Mouse (Mus musculus): Measurements from ENCODE around the gene Zg16. TPM values are rescaled to one million over a fixed set of nuclear protein-coding genes. Genes with fewer than 3 reads are reported as not detected.
"Not testable (repeated sequence)": the region's sequence is repeated elsewhere in the genome, so short reads cannot be mapped to it uniquely, and the experiment has no call there.

Zg16 gene
- polyA plus RNA-seq, 1 experiment from 2014 or later, result not detected

DNA sequence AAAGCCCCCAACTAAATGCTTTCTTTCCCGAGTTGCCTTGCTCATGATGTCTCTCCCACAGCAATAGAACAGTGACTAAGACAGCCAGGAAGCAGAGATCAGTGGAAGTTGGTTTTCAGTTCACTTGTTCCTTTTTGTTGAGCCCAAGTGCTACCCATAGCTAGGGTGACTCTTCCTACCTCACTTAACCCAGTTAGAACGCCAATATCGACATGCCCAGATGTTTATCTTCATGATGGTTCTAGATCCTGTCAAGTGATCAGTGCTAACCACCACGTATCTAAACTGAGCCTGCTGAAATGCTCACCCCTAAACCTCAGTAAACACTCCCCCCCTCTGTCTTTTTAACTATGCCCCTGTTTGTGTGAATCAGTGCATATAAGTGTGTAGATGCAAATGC lies 12.4 kb upstream of the Zg16 start:
- no peaks in the 10 kb centered on the region for H3K9me3 ChIP-seq
- H3K27ac ChIP-seq, result no peak overlapping the region
- no peak overlapping the region for H3K4me2 ChIP-seq (replicated peaks)
- H3K4me1 ChIP-seq, result no peaks in the 10 kb centered on the region
- no peak overlapping the region for H3K4me3 ChIP-seq
- no peaks in the 10 kb centered on the region for H3K27me3 ChIP-seq (replicated peaks)
- 92% methylated on average over 4 of the region's 4 CpGs for WGBS
- no peak for ATAC-seq (ENCODE audit: low FRiP score, low read depth)
- H3K36me3 ChIP-seq, result no peaks in the 10 kb centered on the region
- H3K9ac ChIP-seq, result no peak overlapping the region

DNA sequence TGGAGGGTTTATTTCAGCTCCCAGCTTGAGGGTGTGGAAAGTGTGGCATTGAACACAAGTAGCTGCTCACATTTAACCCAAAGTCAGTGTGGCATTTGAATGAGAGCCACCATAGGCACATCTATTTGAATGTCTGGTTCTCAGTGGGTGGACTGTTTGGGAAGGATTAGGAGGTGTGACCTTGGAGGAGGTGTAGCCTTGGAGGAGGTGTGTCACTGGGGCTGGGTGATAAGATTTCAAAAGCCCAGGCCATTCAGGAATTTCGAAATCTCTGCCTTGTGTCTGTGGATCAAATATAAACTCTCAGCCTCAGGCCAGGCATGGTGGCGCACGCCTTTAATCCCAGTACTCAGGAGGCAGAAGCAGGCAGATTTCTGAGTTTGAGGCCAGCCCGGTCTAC lies 11.8 kb upstream of the Zg16 start:
- Histone ChIP-seq H3K4me1 (no peaks in the 10 kb centered on the region), H3K9me3 (no peaks in the 10 kb centered on the region), H3K9ac (no peak overlapping the region), H3K36me3 (no peaks in the 10 kb centered on the region), H3K27ac (no peak overlapping the region), H3K4me3 (no peak overlapping the region), H3K4me2 (replicated peaks) (no peak overlapping the region), H3K27me3 (replicated peaks) (no peaks in the 10 kb centered on the region)
- 88% methylated on average over 4 of the region's 4 CpGs for WGBS
- ATAC-seq (ENCODE audit: low FRiP score, low read depth), result no peak

DNA sequence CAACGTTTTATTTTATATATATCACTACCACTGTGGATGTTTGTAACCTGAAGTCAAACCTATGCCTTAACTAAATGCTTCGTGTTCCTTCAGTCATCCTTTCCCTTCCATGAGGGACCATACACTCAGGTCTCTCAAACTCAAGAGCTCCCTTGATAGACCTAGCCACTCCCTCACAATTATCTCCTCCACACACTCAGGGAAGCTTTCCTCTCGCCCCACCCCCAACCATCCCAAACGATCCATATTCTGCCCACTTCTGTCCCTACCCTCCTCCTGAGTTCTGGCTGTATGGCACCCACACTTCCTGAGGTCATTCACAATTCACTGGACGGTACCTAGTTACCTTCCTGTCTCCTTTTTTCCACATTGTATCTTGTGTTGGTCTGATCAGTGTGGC lies 11.4 kb upstream of the Zg16 start:
- no peak for ATAC-seq (ENCODE audit: low FRiP score, low read depth)
- Histone ChIP-seq H3K4me1 (no peaks in the 10 kb centered on the region), H3K9ac (no peak overlapping the region), H3K9me3 (no peaks in the 10 kb centered on the region), H3K36me3 (no peaks in the 10 kb centered on the region), H3K27me3 (replicated peaks) (no peaks in the 10 kb centered on the region), H3K27ac (no peak overlapping the region), H3K4me2 (replicated peaks) (no peak overlapping the region), H3K4me3 (no peak overlapping the region)
- 87% methylated on average over 5 of the region's 5 CpGs for whole genome bisulfite sequencing

DNA sequence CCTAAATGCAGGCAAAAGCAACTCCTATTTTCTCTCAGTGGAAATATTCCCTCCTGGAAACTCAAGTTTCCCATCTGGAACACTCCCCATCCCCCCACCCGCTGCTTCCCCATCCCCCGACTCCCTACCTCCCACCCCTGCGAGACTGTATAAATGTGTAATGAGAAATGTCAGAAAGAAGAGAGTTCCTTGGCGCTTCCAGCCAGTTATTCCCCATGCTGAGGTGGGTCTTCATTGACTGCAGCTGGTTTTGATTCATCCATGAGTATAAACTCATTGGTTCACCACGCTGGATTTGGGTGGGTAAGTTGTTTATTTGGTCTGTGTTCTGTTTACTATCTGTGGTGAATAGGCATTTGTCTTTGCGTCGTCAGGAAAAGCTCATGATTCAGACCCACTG lies 9.3 kb upstream of the Zg16 start:
- ATAC-seq (ENCODE audit: low FRiP score, low read depth), result no peak
- Histone ChIP-seq H3K4me2 (replicated peaks) (no peak overlapping the region), H3K27ac (no peak overlapping the region), H3K4me3 (no peak overlapping the region), H3K27me3 (replicated peaks) (no peaks in the 10 kb centered on the region), H3K4me1 (no peaks in the 10 kb centered on the region), H3K9me3 (no peaks in the 10 kb centered on the region), H3K9ac (no peak overlapping the region), H3K36me3 (no peaks in the 10 kb centered on the region)
- WGBS, result 78% methylated on average over 7 of the region's 7 CpGs

DNA sequence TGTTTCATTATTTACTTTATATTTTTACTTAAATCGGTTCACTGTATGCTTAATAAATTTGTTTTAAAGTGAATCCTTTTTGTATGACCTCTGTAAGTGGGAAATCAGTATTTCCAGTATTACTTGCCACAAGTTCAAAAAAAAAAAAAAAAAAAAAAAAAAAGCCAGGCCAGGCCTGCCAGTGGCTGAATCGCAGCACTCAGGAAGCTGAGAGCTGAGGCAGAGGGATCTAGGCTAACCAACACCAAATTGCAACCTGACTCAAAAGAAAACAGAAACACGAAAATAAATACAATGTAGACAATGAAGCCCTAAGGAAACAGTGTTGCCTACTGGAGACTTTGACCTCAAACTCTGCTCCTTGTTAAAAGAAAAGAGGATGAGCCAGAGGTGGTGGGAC lies 6.8 kb upstream of the Zg16 start:
- Histone ChIP-seq H3K36me3 (no peaks in the 10 kb centered on the region), H3K4me1 (peaks cover 6% of the 10 kb centered on the region), H3K9me3 (no peaks in the 10 kb centered on the region), H3K4me2 (replicated peaks) (no peak overlapping the region), H3K27ac (no peak overlapping the region), H3K9ac (no peak overlapping the region), H3K27me3 (replicated peaks) (no peaks in the 10 kb centered on the region), H3K4me3 (no peak overlapping the region)
- 79% methylated on average over 3 of the region's 3 CpGs for WGBS
- no peak for ATAC-seq (ENCODE audit: low FRiP score, low read depth)

DNA sequence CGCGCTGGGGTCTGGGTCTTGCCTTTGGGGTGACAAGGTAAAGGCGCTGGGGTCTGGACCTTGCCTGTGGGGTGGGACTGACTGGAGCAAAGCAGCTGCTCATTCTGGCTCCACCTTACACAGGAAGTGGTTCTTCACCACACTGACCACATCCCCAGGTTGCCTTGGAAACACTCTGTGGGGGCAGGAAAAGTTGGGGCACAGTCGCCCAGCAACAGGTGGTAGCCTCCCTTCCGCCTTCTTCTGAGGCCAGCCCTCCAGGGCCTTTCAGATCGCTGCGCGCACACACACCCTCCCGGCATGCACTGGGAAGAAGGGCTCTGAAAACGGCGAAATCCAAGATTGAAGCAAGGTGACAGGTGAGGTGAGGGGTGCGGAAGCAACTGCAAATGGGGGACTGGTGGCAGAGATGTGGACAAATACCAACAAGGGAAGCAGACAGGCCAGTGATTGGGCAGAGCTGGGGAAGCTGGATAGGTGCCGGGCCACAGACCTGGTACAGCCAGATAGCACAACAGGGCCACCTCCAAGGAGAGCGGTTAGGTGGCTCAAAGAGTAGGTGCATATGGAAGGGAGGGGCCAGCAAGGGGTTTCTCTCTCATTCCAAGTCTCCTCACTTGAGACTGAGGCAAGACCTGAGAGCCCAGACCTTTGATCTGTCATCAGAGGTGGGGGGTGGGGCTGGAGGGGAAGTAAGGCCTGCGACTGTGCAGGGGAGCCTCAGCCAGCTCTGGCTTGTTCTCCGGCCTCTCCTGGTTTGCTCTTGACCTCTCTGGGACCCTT lies 4.2 kb upstream of the Zg16 start, which contains the start of gene AI467606:
Gene AI467606 (plus strand): TSS at position 246 of the 783 bp plus-strand sequence.
- Histone ChIP-seq H3K9me3 (no peaks in the 10 kb centered on the region), H3K4me1 (peaks cover 9% of the 10 kb centered on the region), H3K36me3 (no peaks in the 10 kb centered on the region), H3K4me2 (replicated peaks) (0 out of 2 replicates have a peak within 1 kb of the TSS, but pooled peaks have one; percentile 7), H3K27ac (no peak within 1 kb of the TSS), H3K4me3 (no peak within 1 kb of the TSS), H3K27me3 (replicated peaks) (no peaks in the 10 kb centered on the region), H3K9ac (no peak within 1 kb of the TSS)
- WGBS, result 72% methylated on average over 16 of the region's 16 CpGs
- no peak for ATAC-seq (ENCODE audit: low FRiP score, low read depth)

DNA sequence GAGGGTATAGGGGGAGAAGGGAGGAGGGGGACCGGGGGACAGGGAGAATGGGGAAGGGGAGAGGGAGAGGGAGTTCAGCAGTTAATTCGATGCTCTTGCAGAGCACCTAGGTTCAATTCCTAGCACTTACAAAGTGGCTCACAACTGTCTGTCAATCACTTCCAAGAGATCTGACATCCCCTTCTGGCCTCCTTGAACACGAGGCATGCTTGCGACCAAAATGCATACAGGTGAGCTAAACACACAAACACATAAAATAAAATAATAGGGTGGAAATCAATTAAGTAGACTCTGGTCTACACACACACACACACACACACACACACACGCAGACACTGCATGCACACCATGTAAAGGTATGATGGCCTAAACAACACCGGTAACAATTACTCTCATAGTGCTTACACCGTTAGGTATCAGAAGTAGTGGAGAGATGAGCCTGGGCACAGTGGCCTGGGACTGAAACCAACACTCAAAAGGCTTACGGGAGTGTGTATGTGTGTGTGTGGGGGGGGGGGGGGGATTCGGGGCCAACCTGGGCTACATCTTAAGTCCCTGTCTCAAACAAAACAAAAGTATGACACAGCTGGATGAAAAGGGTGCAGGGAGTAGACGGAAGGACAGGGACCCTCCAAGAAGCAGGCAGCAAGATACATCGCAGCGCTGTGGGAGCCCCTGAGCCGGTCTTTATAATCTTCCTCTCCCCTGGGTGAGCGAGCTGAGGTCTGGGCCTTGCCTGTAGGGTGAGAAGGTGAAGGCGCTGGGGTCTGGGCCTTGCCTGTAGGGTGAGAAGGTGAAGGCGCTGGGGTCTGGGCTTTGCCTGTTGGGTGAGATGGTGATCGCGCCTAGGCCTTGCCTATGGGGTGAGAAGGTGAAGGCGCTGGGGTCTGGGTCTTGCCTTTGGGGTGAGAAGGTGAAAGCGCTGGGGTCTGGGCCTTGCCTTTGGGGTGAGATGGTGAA lies 3.3 kb upstream of the Zg16 start:
- H3K9ac ChIP-seq, result no peak overlapping the region
- no peaks in the 10 kb centered on the region for H3K27me3 ChIP-seq (replicated peaks)
- no peaks in the 10 kb centered on the region for H3K9me3 ChIP-seq
- no peaks in the 10 kb centered on the region for H3K36me3 ChIP-seq
- H3K4me3 ChIP-seq, result no peak overlapping the region
- peaks cover 9% of the 10 kb centered on the region for H3K4me1 ChIP-seq
- WGBS, result 88% methylated on average over 19 of the region's 20 CpGs
- no peak for ATAC-seq (ENCODE audit: low FRiP score, low read depth)
- no peak overlapping the region for H3K27ac ChIP-seq
- H3K4me2 ChIP-seq (replicated peaks), result no peak overlapping the region

DNA sequence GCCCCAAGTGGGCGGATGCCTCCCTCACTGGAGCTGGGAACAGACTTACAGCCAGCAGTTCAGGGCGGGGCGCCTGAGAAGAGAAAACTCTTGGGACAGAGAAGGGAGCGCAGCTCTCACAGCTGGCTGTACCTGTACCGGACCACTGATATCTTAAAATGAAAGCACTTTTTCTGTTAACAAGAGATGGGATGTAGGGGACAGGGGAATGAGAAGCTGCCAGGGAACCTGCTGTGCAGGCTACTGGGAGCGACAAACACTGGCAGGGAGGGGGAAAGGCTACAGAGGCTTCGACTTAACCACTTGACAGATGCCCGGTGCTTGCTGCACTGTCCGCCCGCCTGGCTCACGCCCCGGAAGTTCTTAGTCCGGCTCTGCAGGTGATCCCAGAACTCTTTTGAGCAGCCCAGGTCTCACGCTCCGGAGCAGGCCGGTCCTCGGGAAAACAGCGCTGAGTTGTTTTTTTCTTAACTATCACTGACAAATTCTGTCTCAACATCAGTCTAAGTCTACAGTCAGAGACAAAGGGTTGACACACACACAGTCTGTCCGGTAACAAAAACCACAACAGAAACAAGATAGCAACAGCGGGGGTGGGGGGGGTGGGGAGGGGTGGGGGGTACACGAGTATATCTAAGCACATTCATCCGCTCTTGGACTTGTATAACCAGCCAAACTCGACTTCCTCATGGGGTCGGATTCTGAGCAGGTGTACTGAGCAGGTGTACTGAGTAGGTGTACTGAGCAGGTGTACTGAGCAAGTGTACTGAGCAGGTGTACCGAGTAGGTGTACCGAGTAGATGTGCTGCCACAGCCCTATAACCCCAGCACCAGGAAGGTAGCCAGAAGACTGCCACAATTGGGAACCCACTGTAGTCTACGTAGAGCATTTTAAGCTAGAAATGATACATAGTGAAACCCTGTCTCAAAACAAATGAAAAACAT lies 2.0 kb upstream of the Zg16 start:
- no peak for ATAC-seq (ENCODE audit: low FRiP score, low read depth)
- peak overlapping the region; percentile 19 for H3K4me3 ChIP-seq
- 26% methylated on average over 27 of the region's 27 CpGs for WGBS

DNA sequence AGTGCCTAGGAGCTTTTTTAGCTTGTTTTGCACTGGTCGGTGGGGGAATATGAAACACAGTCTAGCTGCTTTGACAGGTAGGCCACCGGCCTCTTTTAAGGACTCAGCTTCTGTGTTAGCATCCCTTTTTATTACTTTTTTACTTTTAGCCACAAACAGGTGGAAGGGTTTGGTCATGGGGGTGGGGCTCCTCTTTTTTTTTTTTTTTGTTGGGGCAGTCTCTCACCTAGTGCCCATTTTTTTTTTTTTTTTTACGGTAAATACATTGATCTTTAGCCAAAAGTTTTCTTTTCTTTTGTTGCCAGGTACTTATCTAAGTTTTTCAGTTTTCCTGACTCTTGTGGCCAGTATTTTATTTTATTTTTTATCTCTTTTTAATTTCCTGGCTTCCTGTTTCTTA lies 955 bp upstream of the Zg16 start:
- no peaks in the 10 kb centered on the region for H3K36me3 ChIP-seq
- no peaks in the 10 kb centered on the region for H3K9me3 ChIP-seq
- H3K9ac ChIP-seq, result no peak overlapping the region
- no peak overlapping the region for H3K4me2 ChIP-seq (replicated peaks)
- no peak overlapping the region for H3K4me3 ChIP-seq
- H3K27ac ChIP-seq, result no peak overlapping the region
- peaks cover 9% of the 10 kb centered on the region for H3K4me1 ChIP-seq
- H3K27me3 ChIP-seq (replicated peaks), result no peaks in the 10 kb centered on the region
- WGBS, result 90% methylated on average over 3 of the region's 3 CpGs
- no peak for ATAC-seq (ENCODE audit: low FRiP score, low read depth)

More for the DNA sequence above, 2.0 kb upstream of the Zg16 start:
- H3K27me3 ChIP-seq (replicated peaks), result no peaks in the 10 kb centered on the region
- H3K4me1 ChIP-seq, result peaks cover 9% of the 10 kb centered on the region
- no peak overlapping the region for H3K27ac ChIP-seq
- 0 out of 2 replicates have a peak overlapping the region, but pooled peaks have one; percentile 17 for H3K9ac ChIP-seq
- H3K9me3 ChIP-seq, result no peaks in the 10 kb centered on the region
- no peaks in the 10 kb centered on the region for H3K36me3 ChIP-seq
- H3K4me2 ChIP-seq (replicated peaks), result peak overlapping the region; percentile 54

DNA sequence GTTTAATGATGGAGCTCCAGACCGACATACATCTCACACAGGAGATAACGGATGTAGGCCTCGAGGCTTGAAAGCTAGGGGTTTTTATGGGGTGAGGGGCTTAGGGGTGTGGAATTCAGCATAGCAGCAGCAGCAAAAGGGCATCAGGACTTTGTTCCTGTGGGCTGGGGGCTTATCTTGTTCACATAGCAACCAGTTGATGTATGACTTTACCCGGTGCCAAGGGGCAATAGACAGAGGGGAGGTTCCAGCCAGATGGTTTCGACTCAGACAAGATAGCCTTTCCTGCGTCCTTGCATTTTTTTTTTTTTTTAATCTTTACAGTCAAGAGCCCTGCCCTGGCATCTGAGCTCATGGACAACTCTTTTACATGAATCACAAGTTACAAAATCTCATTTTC lies 1.4 kb downstream of the Zg16 start:
- not testable (repeated sequence) for ATAC-seq (ENCODE audit: low FRiP score, low read depth); H3K9me3 ChIP-seq; H3K9ac ChIP-seq; H3K4me2 ChIP-seq (replicated peaks); H3K4me1 ChIP-seq; H3K27ac ChIP-seq; H3K4me3 ChIP-seq; H3K36me3 ChIP-seq; H3K27me3 ChIP-seq (replicated peaks)
- WGBS, result 68% methylated on average over 6 of the region's 6 CpGs

DNA sequence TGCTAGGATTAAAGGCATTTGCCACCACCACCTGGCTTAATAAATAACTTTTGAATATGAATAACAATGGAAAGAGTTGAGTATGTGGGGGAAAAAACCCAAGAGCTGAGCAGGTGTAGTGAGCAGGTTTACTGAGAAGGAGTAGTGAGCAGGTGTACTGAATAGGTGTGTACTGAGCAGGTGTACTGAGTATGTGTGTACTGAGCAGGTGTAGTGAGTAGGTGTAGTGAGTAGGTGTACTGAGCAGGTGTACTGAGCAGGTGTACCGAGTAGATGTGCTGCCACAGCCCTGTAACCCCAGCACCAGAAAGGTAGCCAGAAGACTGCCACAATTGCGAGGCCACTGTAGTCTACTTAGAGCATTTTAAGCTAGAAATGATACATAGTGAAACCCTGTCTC lies 2.3 kb downstream of the Zg16 start:
- H3K9ac ChIP-seq, result no peak overlapping the region
- no peaks in the 10 kb centered on the region for H3K9me3 ChIP-seq
- 88% methylated on average over 2 of the region's 2 CpGs for WGBS
- H3K27me3 ChIP-seq (replicated peaks), result no peaks in the 10 kb centered on the region
- H3K4me2 ChIP-seq (replicated peaks), result no peak overlapping the region
- no peaks in the 10 kb centered on the region for H3K36me3 ChIP-seq
- H3K4me1 ChIP-seq, result peaks cover 9% of the 10 kb centered on the region
- ATAC-seq (ENCODE audit: low FRiP score, low read depth), result no peak
- H3K4me3 ChIP-seq, result no peak overlapping the region
- H3K27ac ChIP-seq, result no peak overlapping the region

Measured in neural tube, embryonic 12.5 days (tissue).